ENCODE assay signal across 9 mouse cellular contexts in genomic region chr6:121260548-121260947, GRCm38 (mm10). TPM values are rescaled to one million over a fixed set of nuclear protein-coding genes. Genes with fewer than 3 reads are reported as not detected.
A peak's percentile ranks its signal among the peaks of the same experiment; 100 is the strongest.
DNase-seq lines count a peak whose midpoint lies in the region; ATAC-seq and TF ChIP-seq lines count a peak whose summit lies in the region.
"Had no signal": no experiment of that assay in that cellular context is flagged by ENCODE, and none has a peak within 500 bp of the region (broad histone marks: within the 10 kb centered on the region; RNA-seq: fewer than 3 reads in every experiment).

No protein-coding gene starts in this region.

- no peak overlapping the region for H3K4me3 ChIP-seq in gastrocnemius, adult 2 months
- H3K4me3 ChIP-seq: myocyte had no signal

- TF ChIP-seq CTCF in gastrocnemius, adult 2 months (IDR thresholded peaks at IDR 0.05): peak; percentile 84

- intact Hi-C loops in gastrocnemius, adult 2 months (cut with DNase I): loop anchor here (5.0 kb wide), 1 partner anchor 78 kb away; the partner anchor contains the start of gene Pex26

- H3K27ac ChIP-seq in gastrocnemius, adult 2 months: no peak overlapping the region

- ATAC-seq in megakaryocyte progenitor cell, adult 5-6 weeks (replicated peaks; ENCODE audit: poor library complexity): peak; percentile 91

- DNase-seq in heart, adult 9 months (ENCODE audit: low spot score in 2 of 2): peak; percentile 32 to 50
- DNase-seq in heart, adult 11 months: no peak
- DNase-seq in MN1 (ENCODE audit: low spot score): peak; percentile 37
- DNase-seq in cerebellum, adult 9-10 months: peak; percentile 66
- peak; percentile 75 for DNase-seq in gastrocnemius, adult 2 months
- peak; percentile 49 for DNase-seq in layer of hippocampus, adult 9-11 months
- peak; percentile 65 to 69 for DNase-seq in spleen, postnatal 36 days (ENCODE audit: low spot score in 2 of 2)

RNA-seq across cellular contexts. Expression of gene Usp18, which starts 14.8 kb away (rescaled TPM):
- total RNA-seq in gastrocnemius, adult 2 months (2021): 1 to 10 TPM in 1 of 2 experiments, under 1 TPM in 1; 0.89 to 1.5 TPM
- total RNA-seq in megakaryocyte progenitor cell, adult 5-6 weeks (2015): 2.2 and 2.6 TPM in 2 replicates
- total RNA-seq in megakaryocyte progenitor cell, adult 5-6 weeks (2017): 1.8 and 2.5 TPM in 2 replicates

RNA-seq across cellular contexts. Expression of gene Slc6a13, which starts 39.5 kb away (rescaled TPM):
- total RNA-seq in gastrocnemius, adult 2 months (2021): under 1 TPM; 0.20 to 0.46 TPM
- total RNA-seq in megakaryocyte progenitor cell, adult 5-6 weeks (2015): 3.9 and 4.3 TPM in 2 replicates
- total RNA-seq in megakaryocyte progenitor cell, adult 5-6 weeks (2017): 3.4 and 3.5 TPM in 2 replicates

RNA-seq across cellular contexts. Expression of gene Tuba8, which starts 50.1 kb away (rescaled TPM):
- total RNA-seq in gastrocnemius, adult 2 months (2021): 100 to 1,000 TPM; 201 to 248 TPM
- 27.2 and 30.4 TPM in 2 replicates for total RNA-seq in megakaryocyte progenitor cell, adult 5-6 weeks (2015)
- 27.2 and 29.2 TPM in 2 replicates for total RNA-seq in megakaryocyte progenitor cell, adult 5-6 weeks (2017)

Comparison
In these comparisons a context has a peak if more than half of its experiments do, and no peak if none do; other contexts are left out.
1. RNA of gene Tuba8, which starts 50.1 kb away (total RNA-seq): 201 to 248 TPM in gastrocnemius, adult 2 months; 27.2 to 30.4 TPM in megakaryocyte progenitor cell, adult 5-6 weeks; every median in the first group is over 4 times any median in the second.